Mouse (Mus musculus) ES-Bruce4 (cell line): ENCODE data around the gene 1700001P01Rik.

Experiments
- CTCF ChIP-seq: IDR thresholded peaks from one replicate; pipeline ENCODE4 v1.8.1; 2011; ENCODE audit warnings: low read depth, low read length
- EP300 ChIP-seq: IDR thresholded peaks from 2 replicates; pipeline ENCODE4 v1.6.1; 2011; ENCODE audit warnings: low read depth, low read length; ENCODE audit not compliant: insufficient read depth
- POLR2A ChIP-seq: IDR thresholded peaks from one replicate; pipeline ENCODE4 v1.8.1; 2011; ENCODE audit warnings: low read length; ENCODE audit not compliant: insufficient read depth

DNA sequence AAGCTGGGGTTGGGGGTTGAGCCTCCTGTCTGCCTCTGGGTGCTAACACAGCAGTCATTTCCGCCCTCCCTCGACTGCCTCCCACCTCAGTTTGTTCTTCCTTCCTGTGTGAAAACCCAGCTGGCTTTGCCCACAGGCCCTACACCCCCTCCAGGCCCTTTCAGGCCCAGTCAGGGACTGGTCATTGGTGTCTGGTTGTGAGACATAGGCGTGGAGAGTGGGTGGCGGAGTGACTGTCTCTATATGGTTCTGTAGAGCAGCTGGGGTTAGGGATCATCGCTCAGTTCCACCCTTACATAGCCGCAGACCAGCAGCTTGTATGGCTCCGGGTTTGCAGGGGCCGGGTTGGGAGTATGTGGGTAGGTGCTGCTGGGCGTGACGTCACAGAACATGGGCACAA lies 49.6 kb upstream of the 1700001P01Rik start:
- TF ChIP-seq POLR2A (no peak), CTCF (no peak), EP300 (no peak)
